Mouse (Mus musculus): ENCODE measurements at regions not wholly inside any gene's neighbourhood (a gene's known extent, or its start where the extent isn't known, plus 50 kb on each side); places are given as distances from the start of the nearest gene placed in this dataset.
A peak's percentile ranks its signal among the peaks of the same experiment; 100 is the strongest.

DNA sequence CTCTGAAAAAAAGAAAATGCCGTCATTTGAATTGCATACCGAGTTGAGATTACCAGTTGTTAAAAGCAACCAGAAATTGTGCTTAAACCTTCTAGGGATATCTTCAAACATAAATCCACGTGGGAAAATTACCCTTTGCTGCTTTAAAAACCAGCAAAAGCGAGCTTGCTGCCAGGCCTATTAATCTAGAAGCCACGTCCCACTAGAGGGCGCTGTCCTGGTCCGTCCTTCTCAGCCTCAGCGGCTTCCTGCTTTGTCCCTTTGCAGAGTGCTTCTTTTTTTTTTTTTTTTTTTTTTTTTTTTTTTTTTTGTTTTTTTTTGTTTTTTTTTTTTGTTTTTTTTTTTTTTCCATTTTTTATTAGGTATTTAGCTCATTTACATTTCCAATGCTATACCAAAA, 173.9 kb downstream of the Cand1 start:
- H3K9ac ChIP-seq (ENCODE audit: insufficient read depth, low read depth, low read length, poor library complexity, severe bottlenecking) = no peak overlapping the region
- DNase-seq (ENCODE audit: low read depth, low spot score) = peak; percentile 81
- no peaks in the 10 kb centered on the region for H3K4me1 ChIP-seq (ENCODE audit: control insufficient read depth in 2 of 2, insufficient read depth in 2 of 2, low read length in 2 of 2, poor library complexity in 1 of 2)
- TF ChIP-seq ZNF384 (IDR thresholded peaks at IDR 0.05; ENCODE audit: low read depth, low read length) (peak; percentile 96), ZC3H11A (IDR thresholded peaks at IDR 0.05; ENCODE audit: borderline replicate concordance, low read depth, low read length) (no peak)
- no peaks in the 10 kb centered on the region for H3K36me3 ChIP-seq (ENCODE audit: control insufficient read depth, insufficient read depth, low read length, poor library complexity, severe bottlenecking)
- in situ Hi-C loops (cut with MboI; ENCODE audit: low sequenced_read_pairs in 2 of 2, unreplicated experiment in 2 of 2) = loop anchor here in 1 of 2 experiments (10.0 kb wide), 1 partner anchor 109 kb away; no protein-coding TSS in a partner anchor
- H3K9me3 ChIP-seq (ENCODE audit: control insufficient read depth, insufficient read depth, low read depth, low read length) = no peaks in the 10 kb centered on the region
- H3K27ac ChIP-seq (ENCODE audit: insufficient read depth, low read depth, low read length, poor library complexity, severe bottlenecking) = no peak overlapping the region
- no peak overlapping the region for H3K4me3 ChIP-seq (ENCODE audit: insufficient read depth in 1 of 2, low read depth in 1 of 2, low read length in 2 of 2, poor library complexity in 1 of 2, severe bottlenecking in 1 of 2)

DNA sequence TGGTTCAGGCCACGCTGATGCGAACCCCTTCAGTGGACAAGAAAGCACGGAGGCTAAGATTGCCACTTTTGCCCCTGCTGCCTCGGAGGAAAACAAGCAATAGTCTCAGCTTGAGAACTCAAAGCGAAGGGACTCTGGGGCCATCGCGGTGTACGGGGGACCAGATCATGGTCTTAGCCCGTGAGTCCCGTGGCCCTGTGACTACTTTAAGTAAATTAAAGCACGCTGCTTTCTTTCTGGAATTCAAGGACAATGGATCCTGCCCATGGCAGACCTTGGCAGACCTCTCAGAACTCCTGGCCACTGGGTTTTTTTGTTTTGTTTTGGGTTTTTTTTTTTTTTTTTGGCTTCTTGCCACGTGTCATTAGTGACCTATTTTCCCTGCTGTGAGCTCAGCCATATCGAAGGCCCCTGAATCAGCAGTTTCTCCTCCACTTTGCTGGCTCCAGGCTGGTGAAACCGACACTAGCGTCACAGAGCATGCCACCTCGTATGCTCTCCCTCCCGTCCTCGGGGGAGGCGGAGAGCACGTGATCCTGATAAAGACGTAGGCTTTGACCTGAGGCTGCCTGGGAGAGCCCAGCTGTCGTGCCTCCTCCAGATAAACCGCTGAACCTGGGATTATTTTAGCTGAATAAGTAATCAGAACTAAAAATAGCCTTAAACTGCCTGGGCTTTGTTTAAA, 174.6 kb downstream of the Cand1 start:
- in situ Hi-C loops (cut with MboI; ENCODE audit: low sequenced_read_pairs in 2 of 2, unreplicated experiment in 2 of 2) = loop anchor here in 1 of 2 experiments (10.0 kb wide), 1 partner anchor 110 kb away; no protein-coding TSS in a partner anchor
- H3K9me3 ChIP-seq (ENCODE audit: control insufficient read depth, insufficient read depth, low read depth, low read length) = no peaks in the 10 kb centered on the region
- TF ChIP-seq ZC3H11A (IDR thresholded peaks at IDR 0.05; ENCODE audit: borderline replicate concordance, low read depth, low read length) (no peak), HCFC1 (IDR thresholded peaks at IDR 0.05; ENCODE audit: borderline replicate concordance, insufficient read depth, low read length) (no peak), CHD2 (IDR thresholded peaks at IDR 0.05; ENCODE audit: low read depth, low read length) (no peak), MAFK (IDR thresholded peaks at IDR 0.05; ENCODE audit: insufficient read depth, low read depth, low read length) (no peak), ZNF384 (IDR thresholded peaks at IDR 0.05; ENCODE audit: low read depth, low read length) (no peak; the same call in 1 of the 2 replicates)
- no peak for DNase-seq (ENCODE audit: low read depth, low spot score)
- H3K9ac ChIP-seq (ENCODE audit: insufficient read depth, low read depth, low read length, poor library complexity, severe bottlenecking) = no peak overlapping the region
- H3K4me1 ChIP-seq (ENCODE audit: control insufficient read depth in 2 of 2, insufficient read depth in 2 of 2, low read length in 2 of 2, poor library complexity in 1 of 2) = no peaks in the 10 kb centered on the region
- no peaks in the 10 kb centered on the region for H3K36me3 ChIP-seq (ENCODE audit: control insufficient read depth, insufficient read depth, low read length, poor library complexity, severe bottlenecking)
- no peak overlapping the region for H3K27ac ChIP-seq (ENCODE audit: insufficient read depth, low read depth, low read length, poor library complexity, severe bottlenecking)
- H3K4me3 ChIP-seq (ENCODE audit: insufficient read depth in 1 of 2, low read depth in 1 of 2, low read length in 2 of 2, poor library complexity in 1 of 2, severe bottlenecking in 1 of 2) = no peak overlapping the region

DNA sequence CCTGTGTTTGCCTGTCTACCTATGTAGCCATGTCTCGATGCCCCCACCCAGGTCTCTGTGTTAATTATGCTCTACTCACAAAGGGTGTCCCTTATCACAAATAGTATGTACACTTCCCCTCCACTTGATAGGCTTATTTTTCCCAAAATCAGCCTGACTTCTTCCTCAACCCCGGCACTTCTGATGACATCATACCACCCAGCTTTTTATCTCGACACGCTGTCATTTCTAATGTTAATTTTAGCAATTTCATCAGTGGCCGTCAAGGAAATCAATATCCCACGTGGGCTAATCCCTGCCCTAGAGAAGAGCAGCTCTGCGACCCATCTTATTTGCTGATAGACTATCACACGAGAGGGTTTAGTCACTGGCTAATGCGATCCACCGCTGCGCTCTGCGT, 175.6 kb downstream of the Cand1 start:
- TF ChIP-seq ZC3H11A (IDR thresholded peaks at IDR 0.05; ENCODE audit: borderline replicate concordance, low read depth, low read length) = no peak
- TF ChIP-seq CHD2 (IDR thresholded peaks at IDR 0.05; ENCODE audit: low read depth, low read length) = no peak
- TF ChIP-seq MAFK (IDR thresholded peaks at IDR 0.05; ENCODE audit: insufficient read depth, low read depth, low read length) = no peak
- no peak for TF ChIP-seq HCFC1 (IDR thresholded peaks at IDR 0.05; ENCODE audit: borderline replicate concordance, insufficient read depth, low read length)
- TF ChIP-seq ZNF384 (IDR thresholded peaks at IDR 0.05; ENCODE audit: low read depth, low read length) = no peak
- no peak overlapping the region for H3K27ac ChIP-seq (ENCODE audit: insufficient read depth, low read depth, low read length, poor library complexity, severe bottlenecking)
- in situ Hi-C loops (cut with MboI; ENCODE audit: low sequenced_read_pairs in 2 of 2, unreplicated experiment in 2 of 2) = loop anchor here in 1 of 2 experiments (10.0 kb wide), 1 partner anchor 111 kb away; no protein-coding TSS in a partner anchor
- no peak for DNase-seq (ENCODE audit: low read depth, low spot score)
- no peaks in the 10 kb centered on the region for H3K36me3 ChIP-seq (ENCODE audit: control insufficient read depth, insufficient read depth, low read length, poor library complexity, severe bottlenecking)
- no peak overlapping the region for H3K4me3 ChIP-seq (ENCODE audit: insufficient read depth in 1 of 2, low read depth in 1 of 2, low read length in 2 of 2, poor library complexity in 1 of 2, severe bottlenecking in 1 of 2)
- no peak overlapping the region for H3K9ac ChIP-seq (ENCODE audit: insufficient read depth, low read depth, low read length, poor library complexity, severe bottlenecking)
- no peaks in the 10 kb centered on the region for H3K4me1 ChIP-seq (ENCODE audit: control insufficient read depth in 2 of 2, insufficient read depth in 2 of 2, low read length in 2 of 2, poor library complexity in 1 of 2)
- no peaks in the 10 kb centered on the region for H3K9me3 ChIP-seq (ENCODE audit: control insufficient read depth, insufficient read depth, low read depth, low read length)

DNA sequence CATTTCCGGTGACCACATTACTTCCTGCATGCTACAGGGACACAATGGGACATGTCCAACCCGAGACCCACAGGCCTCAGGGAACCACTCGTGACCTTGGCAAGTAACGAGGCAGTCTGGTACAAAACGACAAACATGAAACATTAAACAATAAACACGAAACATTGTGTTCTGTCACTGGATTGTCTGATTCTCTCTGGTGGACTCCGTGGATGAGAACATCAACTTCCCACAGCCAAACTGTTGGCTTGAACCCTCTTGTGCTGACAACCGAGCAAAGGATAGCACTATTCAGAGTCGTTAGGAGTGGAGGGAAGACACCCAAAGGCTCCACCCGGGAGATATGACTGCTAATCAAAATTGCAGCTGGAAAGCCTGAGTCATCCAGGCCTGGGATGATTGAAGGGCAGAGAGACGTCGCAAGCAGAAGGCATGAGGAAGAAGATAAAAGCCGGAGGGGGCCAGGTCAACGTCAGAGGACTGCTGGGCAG, 176.6 kb downstream of the Cand1 start:
- Histone ChIP-seq H3K36me3 (ENCODE audit: control insufficient read depth, insufficient read depth, low read length, poor library complexity, severe bottlenecking) (no peaks in the 10 kb centered on the region), H3K4me3 (ENCODE audit: insufficient read depth in 1 of 2, low read depth in 1 of 2, low read length in 2 of 2, poor library complexity in 1 of 2, severe bottlenecking in 1 of 2) (no peak overlapping the region), H3K9ac (ENCODE audit: insufficient read depth, low read depth, low read length, poor library complexity, severe bottlenecking) (no peak overlapping the region), H3K4me1 (ENCODE audit: control insufficient read depth in 2 of 2, insufficient read depth in 2 of 2, low read length in 2 of 2, poor library complexity in 1 of 2) (no peaks in the 10 kb centered on the region), H3K27ac (ENCODE audit: insufficient read depth, low read depth, low read length, poor library complexity, severe bottlenecking) (no peak overlapping the region), H3K9me3 (ENCODE audit: control insufficient read depth, insufficient read depth, low read depth, low read length) (no peaks in the 10 kb centered on the region)
- in situ Hi-C loops (cut with MboI; ENCODE audit: low sequenced_read_pairs in 2 of 2, unreplicated experiment in 2 of 2) = loop anchor here in 1 of 2 experiments (10.0 kb wide), 1 partner anchor 112 kb away; no protein-coding TSS in a partner anchor
- TF ChIP-seq HCFC1 (IDR thresholded peaks at IDR 0.05; ENCODE audit: borderline replicate concordance, insufficient read depth, low read length) (no peak), ZNF384 (IDR thresholded peaks at IDR 0.05; ENCODE audit: low read depth, low read length) (no peak), ZC3H11A (IDR thresholded peaks at IDR 0.05; ENCODE audit: borderline replicate concordance, low read depth, low read length) (no peak), CHD2 (IDR thresholded peaks at IDR 0.05; ENCODE audit: low read depth, low read length) (no peak), MAFK (IDR thresholded peaks at IDR 0.05; ENCODE audit: insufficient read depth, low read depth, low read length) (no peak)
- DNase-seq (ENCODE audit: low read depth, low spot score) = no peak

Data from ES-E14 (cell line).